Mouse (Mus musculus) heart, postnatal 0 days (tissue): ENCODE measurements around the gene Tmem164. TPM values are rescaled to one million over a fixed set of nuclear protein-coding genes. Genes with fewer than 3 reads are reported as not detected.

ENCODE experiments used
- ATAC-seq: fragments of 200-750 bp; cut with Nextera tagmentation; 2 replicates; pipeline ENCODE4 v1.8.0; 2017; ENCODE audit warnings: low read depth, moderate number of reproducible peaks, moderate library complexity; ENCODE audit not compliant: insufficient read depth
- DNase-seq: peaks from one replicate; pipeline ENCODE4 v3.0.0-alpha.2; 2016; ENCODE audit warnings: low spot score
- H3K27ac ChIP-seq: fragments of 300-500 bp; sonication (generic); 2 replicates; pipeline ENCODE4 v1.5.1; 2014; ENCODE audit warnings: low read depth, mild to moderate bottlenecking
- H3K27me3 ChIP-seq: fragments of 300-500 bp; sonication (generic); 2 replicates; pipeline ENCODE4 v1.6.1; 2014; ENCODE audit warnings: low read length, mixed read lengths; ENCODE audit not compliant: control insufficient read depth, insufficient read depth
- H3K36me3 ChIP-seq: fragments of 300-500 bp; sonication (generic); replicated peaks from 2 replicates; pipeline ENCODE4 v1.6.1; 2014; ENCODE audit warnings: low read length, mixed read lengths; ENCODE audit not compliant: control insufficient read depth, insufficient read depth
- H3K4me1 ChIP-seq: fragments of 300-500 bp; sonication (generic); 2 replicates; pipeline ENCODE4 v1.6.1; 2014; ENCODE audit warnings: antibody characterized with exemption; ENCODE audit not compliant: control insufficient read depth, insufficient read depth
- H3K4me2 ChIP-seq: fragments of 300-500 bp; sonication (generic); 2 replicates; pipeline ENCODE4 v1.6.1; 2014; ENCODE audit warnings: low read depth, mild to moderate bottlenecking, low read length, moderate library complexity
- H3K4me3 ChIP-seq: fragments of 300-500 bp; sonication (generic); 2 replicates; pipeline ENCODE4 v1.5.1; 2014; ENCODE audit warnings: low read depth, low read length
- H3K9ac ChIP-seq: fragments of 300-500 bp; sonication (generic); replicated peaks from 2 replicates; pipeline ENCODE4 v1.6.1; 2014; ENCODE audit warnings: low read depth, low read length, mixed read lengths
- H3K9me3 ChIP-seq: fragments of 300-500 bp; sonication (generic); replicated peaks from 2 replicates; pipeline ENCODE4 v1.6.1; 2016; ENCODE audit warnings: low read length; ENCODE audit not compliant: control insufficient read depth
- CTCF ChIP-seq: IDR thresholded peaks from 2 replicates; pipeline ENCODE4 v1.5.1; 2016; ENCODE audit warnings: antibody characterized with exemption, control low read depth, low read depth
- EP300 ChIP-seq: IDR thresholded peaks from 2 replicates; pipeline ENCODE4 v1.6.1; 2016; ENCODE audit warnings: antibody characterized with exemption, low read depth
- WGBS: fragments of 180-500 bp; shearing (Covaris S2); extraction: QIAGEN DNeasy Blood & Tissue Kit; methylation state at CpG from one replicate; pipeline ENCODE4 v1.1.7; 2014; 5-methylcytosine and 5-hydroxymethylcytosine counted together
- polyA plus RNA-seq: library from polyadenylated mRNA; unstranded; fragments of >200 nt; fragmentation: Nextera tagmentation; extraction: Ambion mirVana; gene quantifications from 2 replicates; pipeline ENCODE4 v1.2.1, GENCODE M21; 2015
- total RNA-seq: library from RNA; depleted of rRNA; stranded (reverse); fragments of >200 nt; gene quantifications from 2 replicates; pipeline ENCODE4 v1.2.3, GENCODE M21; 2014; ENCODE audit warnings: low replicate concordance

The Tmem164 gene
- total and polyA plus RNA-seq, 2 experiments from 2014 or later, result 57.0 to 127 TPM

DNA sequence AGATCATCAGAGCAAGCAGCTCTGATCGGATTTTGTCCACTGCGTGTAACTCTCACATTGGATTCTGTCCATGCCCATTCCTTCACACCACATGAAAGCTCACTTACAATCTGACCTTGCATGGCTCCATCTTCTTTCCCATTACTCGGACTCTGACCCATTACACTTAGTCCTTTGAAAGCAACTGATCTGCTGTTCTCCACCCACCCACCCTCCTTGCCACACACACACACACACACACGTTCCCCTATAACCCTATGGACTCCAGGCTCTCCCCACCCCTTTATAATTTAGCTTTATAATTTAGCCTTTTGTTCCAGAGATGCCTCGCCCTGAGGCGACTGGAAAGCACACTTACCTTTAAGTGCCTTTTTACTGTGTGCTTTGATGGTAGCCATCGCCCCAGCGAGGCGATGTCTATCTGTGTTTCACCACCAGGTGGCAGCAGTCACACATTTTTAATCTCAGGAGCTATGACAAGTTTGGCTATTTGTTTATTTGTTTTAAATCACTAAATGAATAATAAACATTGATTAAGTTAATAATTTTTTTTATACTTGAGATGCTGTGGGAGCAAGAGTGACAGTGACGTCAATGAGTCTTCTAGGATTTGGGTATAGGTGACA is 137.0 kb downstream of the Tmem164 start:
- no peak overlapping the region for H3K4me2 ChIP-seq
- no peak overlapping the region for H3K27ac ChIP-seq
- no peaks in the 10 kb centered on the region for H3K27me3 ChIP-seq
- no peaks in the 10 kb centered on the region for H3K36me3 ChIP-seq
- ATAC-seq (no peak), DNase-seq (no peak)
- TF ChIP-seq EP300, result no peak
- TF ChIP-seq CTCF, result peak; percentile 55
- H3K9me3 ChIP-seq, result no peaks in the 10 kb centered on the region
- H3K4me1 ChIP-seq, result no peaks in the 10 kb centered on the region
- WGBS, result 42% methylated on average over 10 of the region's 10 CpGs
- no peak overlapping the region for H3K9ac ChIP-seq
- no peak overlapping the region for H3K4me3 ChIP-seq

DNA sequence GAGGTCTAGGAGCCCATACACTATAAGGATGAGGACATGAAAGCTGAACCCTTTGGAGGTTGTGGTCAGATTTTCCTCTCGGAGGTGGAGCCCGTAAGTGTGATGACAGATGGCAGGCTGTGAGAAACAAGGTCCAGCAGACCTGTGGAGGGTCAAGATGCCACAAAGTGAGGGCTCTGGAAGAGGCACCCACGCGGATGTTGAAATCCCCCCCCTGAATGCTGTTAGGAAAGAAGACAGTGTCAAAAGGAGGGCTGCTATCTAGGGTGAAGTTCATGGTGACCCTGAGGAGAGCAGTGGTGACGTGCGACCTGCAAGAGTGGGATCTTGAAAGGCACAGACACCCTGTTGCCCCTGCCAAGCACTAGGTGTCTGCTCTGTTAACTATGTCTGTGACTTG is 140.0 kb downstream of the Tmem164 start:
- ATAC-seq (peak; percentile 10), DNase-seq (no peak)
- Histone ChIP-seq H3K27ac (no peak overlapping the region), H3K9ac (no peak overlapping the region), H3K4me3 (no peak overlapping the region), H3K36me3 (no peaks in the 10 kb centered on the region), H3K4me2 (no peak overlapping the region), H3K27me3 (no peaks in the 10 kb centered on the region), H3K4me1 (0 out of 2 replicates have a peak, but pooled peaks cover 6% of the 10 kb centered on the region), H3K9me3 (no peaks in the 10 kb centered on the region)
- TF ChIP-seq CTCF (no peak), EP300 (no peak)
- WGBS, result 41% methylated on average over 6 of the region's 6 CpGs

DNA sequence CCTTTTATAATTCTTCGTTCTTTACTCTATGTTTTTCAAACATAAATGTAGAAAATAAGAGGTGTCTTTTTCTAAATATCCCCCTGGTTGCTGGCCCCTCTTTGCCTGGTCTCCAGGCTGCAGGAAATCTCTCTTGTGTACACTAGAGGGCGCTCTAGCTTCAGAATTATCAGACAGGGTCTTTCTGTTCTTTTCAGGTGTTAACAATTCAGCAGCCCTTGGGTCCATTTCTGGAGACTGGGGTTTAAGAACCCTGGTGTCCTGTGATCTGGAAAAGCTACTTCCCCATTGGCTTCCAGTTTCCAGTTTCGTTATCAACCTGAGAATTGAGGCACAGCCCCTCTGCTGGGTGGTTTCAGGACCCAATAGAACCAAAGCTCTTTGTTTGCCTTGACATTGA is 140.6 kb downstream of the Tmem164 start:
- H3K9ac ChIP-seq, result no peak overlapping the region
- no peaks in the 10 kb centered on the region for H3K27me3 ChIP-seq
- no peak overlapping the region for H3K4me3 ChIP-seq
- 0 out of 2 replicates have a peak, but pooled peaks cover 6% of the 10 kb centered on the region for H3K4me1 ChIP-seq
- no peak overlapping the region for H3K4me2 ChIP-seq
- DNase-seq, result no peak
- TF ChIP-seq CTCF (peak; percentile 49), EP300 (no peak)
- no peak overlapping the region for H3K27ac ChIP-seq
- WGBS, result 26% methylated on average over 3 of the region's 3 CpGs
- ATAC-seq, result no peak
- H3K9me3 ChIP-seq, result no peaks in the 10 kb centered on the region
- H3K36me3 ChIP-seq, result no peaks in the 10 kb centered on the region

DNA sequence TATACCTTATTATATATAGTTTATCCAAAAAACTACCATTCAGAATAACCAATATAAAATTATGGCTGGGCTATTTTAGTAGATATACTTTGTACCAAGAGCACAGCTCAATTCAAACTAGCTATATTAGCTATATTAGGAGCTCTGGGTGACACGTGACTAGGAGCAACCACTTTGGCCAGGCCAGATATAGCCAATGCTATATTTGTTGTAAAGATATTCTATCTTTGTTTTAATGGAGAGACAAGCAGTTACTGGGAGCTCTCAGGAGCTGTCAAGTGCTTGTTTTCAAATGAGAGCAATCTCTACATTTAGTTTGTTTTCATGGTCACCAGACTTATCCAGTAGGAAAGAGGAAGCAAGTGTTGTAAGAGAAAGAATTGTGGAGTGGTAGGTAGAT is 144.1 kb downstream of the Tmem164 start:
- WGBS, result 26% methylated on average over 1 of the region's 1 CpGs
- no peak for TF ChIP-seq CTCF
- peak; percentile 29; the same call in 1 of the 2 replicates for TF ChIP-seq EP300
- Histone ChIP-seq H3K9ac (peak overlapping the region; percentile 60; the same call in 1 of the 2 replicates), H3K27me3 (no peaks in the 10 kb centered on the region), H3K4me1 (peaks cover 13% of the 10 kb centered on the region), H3K4me2 (peak overlapping the region; percentile 59), H3K4me3 (peak overlapping the region; percentile 40), H3K36me3 (no peaks in the 10 kb centered on the region), H3K27ac (peak overlapping the region; percentile 82), H3K9me3 (no peaks in the 10 kb centered on the region)
- no peak for DNase-seq
- peak; percentile 49; the same call in 1 of the 2 replicates for ATAC-seq

DNA sequence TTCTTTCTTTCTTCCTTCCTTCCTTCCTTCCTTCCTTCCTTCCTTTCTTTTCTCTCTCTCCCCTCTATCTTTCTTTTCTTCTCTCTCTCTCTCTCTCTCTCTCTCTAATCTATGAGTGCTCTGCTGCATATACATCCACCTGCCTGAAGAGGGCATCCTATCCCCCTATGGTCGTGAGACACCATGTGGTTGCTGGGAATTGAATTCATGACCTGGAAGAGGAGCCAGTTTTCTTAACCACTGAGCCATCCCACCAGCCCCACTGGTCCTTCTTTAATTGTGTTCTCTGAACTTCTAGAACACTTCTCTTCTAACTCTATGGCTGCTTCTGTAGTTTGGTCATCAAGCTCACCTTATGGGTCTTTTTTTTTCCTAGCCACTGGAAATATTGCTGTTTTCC is 146.4 kb downstream of the Tmem164 start:
- TF ChIP-seq CTCF (peak; percentile 40), EP300 (no peak)
- Histone ChIP-seq H3K4me3 (no peak overlapping the region), H3K27me3 (no peaks in the 10 kb centered on the region), H3K9ac (no peak overlapping the region), H3K36me3 (no peaks in the 10 kb centered on the region), H3K4me2 (peak overlapping the region; percentile 59), H3K9me3 (no peaks in the 10 kb centered on the region), H3K27ac (peak overlapping the region; percentile 92), H3K4me1 (peaks cover 19% of the 10 kb centered on the region)
- DNase-seq (no peak), ATAC-seq (no peak)
- WGBS, result 13% methylated on average over 1 of the region's 1 CpGs
